Mouse (Mus musculus): ENCODE measurements around the gene Dnajc11.

DNA sequence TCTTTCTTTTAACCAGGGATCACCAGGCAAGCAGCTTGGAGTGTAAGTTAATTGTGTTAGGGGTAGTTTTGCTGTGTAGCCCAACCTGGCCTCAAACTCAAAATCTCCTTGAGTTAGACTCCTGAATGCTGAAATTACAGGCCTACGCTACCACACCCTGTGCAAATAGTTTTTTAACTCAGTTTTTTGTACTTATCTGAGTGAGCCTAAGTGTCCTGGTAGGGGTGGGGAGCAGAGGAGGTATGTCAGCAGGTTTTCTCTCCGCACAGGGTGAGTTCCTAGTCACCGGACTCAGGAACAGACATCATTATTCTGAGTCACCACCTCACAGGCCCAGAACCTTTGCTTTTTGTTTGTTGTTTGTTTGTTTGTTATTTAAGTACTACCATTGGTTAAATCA, 68.6 kb downstream of the Dnajc11 start:
- TF ChIP-seq CTCF (IDR thresholded peaks at IDR 0.05; ENCODE audit: low read depth) (no peak), EP300 (IDR thresholded peaks at IDR 0.05; ENCODE audit: low read depth) (no peak)

Measured in liver, postnatal 0 days (tissue).